Mouse (Mus musculus): ENCODE measurements at regions not wholly inside any gene's neighbourhood (a gene's known extent, or its start where the extent isn't known, plus 50 kb on each side); places are given as distances from the start of the nearest gene placed in this dataset.
A peak's percentile ranks its signal among the peaks of the same experiment; 100 is the strongest.
"Not testable (repeated sequence)": the region's sequence is repeated elsewhere in the genome, so short reads cannot be mapped to it uniquely, and the experiment has no call there.

DNA sequence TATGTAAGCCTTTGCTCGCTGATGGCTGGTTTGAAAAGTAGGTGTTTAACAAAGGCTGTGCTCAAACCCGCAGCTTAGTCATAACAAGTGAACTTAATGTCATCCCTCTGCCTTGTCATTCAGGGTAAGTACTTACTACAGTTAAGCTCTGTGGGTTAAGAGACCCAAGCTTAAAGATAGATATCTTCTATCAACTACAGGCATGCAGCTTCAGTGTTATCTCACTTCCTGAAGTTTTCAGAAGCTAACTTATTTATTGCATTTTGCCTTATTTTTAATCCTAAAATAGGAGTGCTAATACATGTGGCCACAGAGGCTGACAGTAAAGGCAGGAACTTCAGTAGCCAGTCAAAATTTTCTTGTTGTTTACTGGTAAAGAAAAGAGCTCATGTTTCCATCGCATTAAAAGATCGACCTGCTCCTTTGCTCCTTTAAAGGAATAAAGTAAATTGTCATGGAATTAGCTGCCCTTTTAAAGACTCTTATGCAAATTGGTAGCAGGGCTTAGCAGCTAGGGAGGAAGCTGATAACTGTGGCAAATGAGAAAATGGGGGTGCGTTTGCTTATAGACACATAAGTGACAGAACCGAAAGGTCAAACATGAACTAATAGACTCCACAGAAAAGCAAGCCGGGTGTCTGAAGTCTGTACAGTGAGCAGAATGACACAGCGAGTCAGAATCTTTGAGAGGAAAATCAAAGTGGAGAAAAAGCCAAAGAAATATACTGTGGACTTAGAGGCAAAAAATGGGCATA, 55.9 kb upstream of the Inpp4b start:
- no peak for DNase-seq (ENCODE audit: low spot score in 2 of 2)

DNA sequence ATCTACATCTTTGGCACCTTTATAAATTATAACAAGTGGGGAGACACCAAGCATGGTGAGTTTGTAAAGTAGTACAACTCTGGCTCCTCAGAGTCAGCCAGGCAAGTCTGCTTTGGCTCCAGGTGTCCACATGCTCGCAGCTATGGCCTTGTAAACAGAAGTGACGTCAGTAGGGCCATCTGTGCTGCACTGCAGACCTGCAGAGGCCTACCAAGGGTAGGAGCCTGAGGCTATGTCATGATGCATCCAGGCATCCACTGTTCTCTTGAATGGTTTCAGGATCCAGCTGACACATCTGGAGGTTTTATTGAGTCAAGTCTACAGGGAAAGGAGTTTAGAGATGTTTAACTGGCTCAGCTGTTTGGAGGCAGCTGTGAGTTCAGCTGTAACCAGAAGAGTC, 82.3 kb upstream of the Inpp4b start:
- no peak for DNase-seq (ENCODE audit: low spot score in 2 of 2)

DNA sequence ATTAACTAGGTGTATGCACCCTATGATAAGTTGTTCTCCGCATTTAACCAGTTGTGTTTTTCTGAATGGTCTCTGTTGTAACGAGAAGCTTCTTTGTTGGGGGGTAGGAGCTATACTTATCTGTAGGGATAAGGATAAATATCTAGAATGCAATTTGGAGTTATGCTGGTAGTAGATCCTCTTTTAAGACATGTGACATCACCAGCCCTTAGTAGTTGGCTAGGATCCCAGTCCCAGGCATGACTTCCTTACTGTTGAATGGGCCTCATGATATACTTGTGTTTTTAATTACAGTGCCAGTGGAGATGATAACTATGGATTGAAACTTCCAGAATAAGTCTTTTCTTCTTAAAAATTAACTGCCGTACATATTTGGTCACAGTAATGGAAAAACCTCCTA, 118.5 kb upstream of the Inpp4b start:
- DNase-seq (ENCODE audit: low spot score in 2 of 2), result no peak

DNA sequence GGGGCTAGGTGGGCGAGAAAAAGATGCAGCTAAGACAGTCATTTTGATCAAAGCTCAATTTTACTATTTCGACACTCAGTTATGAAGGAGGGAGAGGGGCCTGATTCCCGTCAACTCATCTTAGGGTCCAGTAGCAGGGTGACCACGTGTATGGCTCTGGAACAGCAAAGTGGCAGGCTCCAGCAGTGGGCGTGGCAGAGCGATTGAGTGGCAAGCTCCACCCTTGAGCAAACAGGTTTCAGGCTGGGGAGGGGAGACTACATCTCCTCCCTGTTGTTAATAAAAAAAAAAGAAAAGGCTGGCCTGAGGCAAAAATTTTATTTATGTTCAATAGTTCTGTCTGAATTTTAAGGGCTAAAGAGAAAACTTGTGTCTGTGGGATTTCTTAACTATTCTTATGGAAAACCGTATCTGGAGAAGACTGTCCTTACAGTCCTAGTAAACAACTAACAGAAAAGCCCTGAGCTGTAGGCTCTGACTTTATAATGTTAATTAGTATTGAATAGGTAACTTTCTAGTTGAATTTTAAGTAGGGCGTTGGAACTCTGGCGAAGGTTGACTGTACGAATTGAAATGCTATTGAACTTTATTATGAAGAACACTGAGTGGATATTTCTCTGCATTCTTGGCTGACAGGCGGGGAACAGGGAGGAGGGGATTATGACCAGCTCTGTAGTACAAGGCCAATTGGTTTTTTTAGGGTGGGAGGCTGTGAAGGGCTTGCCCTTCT, 155.1 kb upstream of the Inpp4b start:
- not testable (repeated sequence) for DNase-seq (ENCODE audit: low spot score in 2 of 2)

DNA sequence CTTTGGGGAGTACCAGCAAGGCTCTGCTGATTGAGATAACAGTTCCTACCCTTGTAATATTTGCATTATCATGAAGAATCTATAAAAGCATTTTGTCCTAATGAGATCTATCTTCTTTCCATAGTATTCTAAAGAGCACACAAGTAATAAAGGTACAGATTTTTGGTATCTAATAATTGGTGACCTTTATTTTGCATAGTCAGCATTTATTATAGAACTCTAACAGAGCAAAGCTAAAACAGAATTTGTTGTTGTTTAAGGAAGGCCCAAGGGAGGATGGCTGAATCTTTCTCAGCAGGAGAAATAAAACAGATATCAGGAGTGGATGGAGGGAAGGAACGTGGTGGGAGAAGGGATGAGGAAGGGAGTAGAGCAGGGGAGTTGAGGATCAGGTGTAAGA, 160.8 kb upstream of the Usp38 start:
- DNase-seq (ENCODE audit: low spot score in 2 of 2), result no peak

DNA sequence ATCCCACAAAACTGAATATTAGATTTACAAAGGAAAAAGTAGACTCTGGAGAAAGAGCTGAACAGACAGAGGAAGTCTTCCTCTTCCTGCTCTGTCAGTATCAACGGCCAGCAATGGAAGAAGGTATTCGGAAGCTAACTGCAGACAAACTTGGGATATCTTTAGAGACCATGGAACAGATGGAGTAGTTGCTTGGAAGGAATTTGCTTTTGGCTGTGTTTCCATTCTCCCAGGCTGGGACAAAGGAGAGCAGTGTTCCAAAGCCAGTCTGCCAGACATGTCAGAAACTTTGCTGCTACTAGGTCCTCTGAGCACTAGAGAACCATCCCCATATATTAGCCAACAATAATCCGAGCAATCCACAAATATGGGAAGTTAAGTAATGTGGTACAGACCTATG, 132.5 kb upstream of the Usp38 start:
- no peak for DNase-seq (ENCODE audit: low spot score in 2 of 2)

DNA sequence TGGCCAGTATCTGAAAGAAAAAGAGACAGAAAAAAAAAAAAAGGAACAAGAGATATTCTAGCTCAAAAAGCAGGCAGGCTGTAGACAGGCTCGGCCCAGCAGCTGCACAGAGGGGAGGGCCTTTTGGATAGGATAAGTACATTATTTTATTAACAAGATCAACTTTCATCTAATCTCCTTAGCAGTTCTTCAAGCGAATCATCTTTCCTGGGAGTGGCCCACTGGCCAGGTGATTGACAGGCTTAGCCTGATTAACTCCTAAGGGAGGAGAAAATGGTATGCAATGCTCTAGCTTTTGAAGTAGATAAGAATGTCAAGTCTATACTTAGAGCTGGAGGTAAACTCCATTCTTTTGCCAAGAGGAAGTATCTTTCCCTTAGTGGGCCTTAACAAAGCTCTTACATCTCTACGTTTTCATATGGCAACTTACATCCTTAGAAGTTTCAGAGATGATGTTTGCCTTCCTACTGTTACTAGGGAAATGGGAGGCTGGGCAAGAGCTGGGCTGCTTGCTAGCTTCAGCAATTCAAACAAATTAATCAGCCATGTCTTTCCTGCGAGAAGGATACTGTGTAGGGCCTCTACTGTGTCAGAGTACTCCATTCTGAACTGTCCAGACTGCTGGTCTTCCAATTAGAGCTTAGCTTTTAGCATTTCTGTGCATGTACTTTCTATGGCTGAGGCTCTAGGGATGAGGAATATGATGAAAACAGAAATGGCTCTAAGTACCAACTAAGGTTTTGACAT, 92.2 kb upstream of the Usp38 start:
- DNase-seq (ENCODE audit: low spot score in 2 of 2), result no peak

DNA sequence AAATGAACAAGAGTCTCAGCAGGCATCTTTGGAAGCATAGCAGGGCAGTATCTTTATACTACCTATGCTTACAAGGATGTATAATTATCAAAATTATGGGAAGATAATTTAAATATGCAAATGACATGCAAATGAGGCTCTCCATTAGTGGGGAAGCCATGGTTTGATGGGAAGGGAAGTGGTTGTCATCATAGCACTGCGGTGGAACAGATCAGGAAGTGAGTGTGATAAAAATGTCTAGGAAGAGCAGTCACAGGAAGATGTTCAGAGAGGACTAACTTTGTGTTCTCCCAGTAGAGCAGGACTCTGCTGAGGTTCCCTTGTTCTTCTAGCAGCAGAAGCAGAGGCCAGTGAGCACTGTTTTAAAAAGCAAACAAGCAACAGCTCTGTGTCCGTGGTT, 84.2 kb upstream of the Usp38 start:
- DNase-seq (ENCODE audit: low spot score in 2 of 2), result no peak

DNA sequence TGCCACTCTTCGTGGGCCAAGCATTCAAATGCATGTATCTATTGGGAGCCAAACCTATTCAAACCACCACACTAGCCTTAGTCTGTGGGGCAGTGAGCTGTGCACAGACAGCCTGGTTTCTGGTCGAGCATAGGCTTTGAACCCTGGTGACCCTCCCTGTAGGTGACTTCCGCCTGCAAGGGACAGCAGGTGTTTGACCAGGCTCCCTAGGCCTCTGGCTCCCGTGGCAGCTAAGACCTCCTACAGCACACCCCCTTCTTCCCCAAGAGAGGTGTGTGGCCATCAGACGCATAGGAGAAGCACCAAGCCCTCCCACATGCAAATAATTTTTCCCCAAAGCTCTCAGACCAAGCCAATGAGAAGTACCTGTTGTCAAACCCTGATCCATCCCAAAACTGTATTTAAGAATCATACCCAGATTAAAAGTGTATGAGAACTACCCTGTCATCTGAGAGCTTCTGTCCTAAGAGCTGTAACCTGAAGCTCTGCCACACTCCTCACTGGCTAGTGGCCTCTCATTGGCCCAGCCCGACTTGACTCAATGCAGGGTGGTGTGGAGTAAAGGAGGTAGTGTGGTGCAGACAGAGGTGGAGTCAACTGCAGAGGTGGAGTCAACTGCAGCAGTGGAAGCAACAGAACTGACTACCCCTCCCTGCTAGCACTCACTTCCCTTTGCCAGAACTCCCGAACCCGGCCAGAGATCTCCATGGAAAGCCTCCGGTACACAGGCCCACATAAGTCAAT, 82.5 kb upstream of the Usp38 start:
- DNase-seq (ENCODE audit: low spot score in 2 of 2), result no peak

DNA sequence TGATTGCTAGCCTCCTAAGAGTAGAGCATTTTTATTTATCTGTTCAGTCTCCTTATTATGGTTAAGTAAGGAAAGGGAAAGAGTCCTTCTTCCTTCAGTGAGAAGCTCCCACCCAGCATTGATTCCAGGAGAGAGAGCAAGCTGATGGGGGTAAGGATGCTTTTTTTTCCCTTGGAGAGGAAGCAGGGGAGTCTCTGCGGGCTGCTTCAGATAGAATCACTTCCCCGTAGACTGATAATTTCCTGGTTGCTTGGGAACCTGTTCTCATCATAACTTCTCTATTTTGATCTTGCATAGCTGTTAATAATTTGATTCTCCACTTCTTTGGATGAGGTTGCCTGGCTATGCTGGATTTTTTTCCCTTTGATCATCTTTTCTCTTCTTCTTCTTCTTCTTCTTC, 80.5 kb upstream of the Usp38 start:
- DNase-seq (ENCODE audit: low spot score in 2 of 2), result no peak

DNA sequence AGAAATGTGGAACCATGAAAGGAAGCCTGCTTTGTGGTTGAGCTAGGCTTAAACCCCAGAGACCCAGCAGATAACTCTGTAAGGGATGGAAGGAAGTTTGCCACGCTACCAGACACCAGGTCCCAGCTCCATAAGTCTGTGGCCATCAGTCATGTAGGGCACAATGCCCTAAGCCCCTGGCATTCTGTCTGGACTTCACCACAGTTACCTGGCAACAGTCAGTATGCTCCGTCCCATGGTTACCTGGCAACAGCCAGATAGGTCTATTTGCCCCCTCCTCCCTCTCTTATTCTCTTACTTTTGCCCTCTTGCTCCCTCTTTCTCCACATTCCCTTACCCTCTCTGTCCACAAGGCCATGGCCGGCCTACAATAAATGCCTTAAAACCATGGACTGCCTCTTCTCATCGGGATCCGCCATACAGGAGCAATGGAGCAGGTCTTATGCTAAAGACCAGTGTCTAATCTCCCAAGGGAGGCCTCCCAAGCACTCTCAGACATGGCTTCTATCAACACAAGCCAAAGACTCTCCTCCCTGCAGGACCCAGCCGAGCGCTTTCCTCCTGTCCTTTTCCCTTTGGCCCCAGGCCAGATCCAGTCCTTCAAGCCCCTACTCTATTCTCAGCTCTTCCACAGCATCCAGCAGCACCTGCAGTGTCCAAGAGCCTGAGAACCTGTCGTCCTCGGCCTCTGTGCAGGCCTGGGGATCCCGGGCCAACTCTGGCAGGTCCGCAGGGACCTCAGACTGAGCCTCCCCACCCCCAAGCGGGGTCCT, 66.3 kb upstream of the Usp38 start:
- DNase-seq (ENCODE audit: low spot score in 2 of 2), result peak in 1 of 2 experiments; percentile 5

DNA sequence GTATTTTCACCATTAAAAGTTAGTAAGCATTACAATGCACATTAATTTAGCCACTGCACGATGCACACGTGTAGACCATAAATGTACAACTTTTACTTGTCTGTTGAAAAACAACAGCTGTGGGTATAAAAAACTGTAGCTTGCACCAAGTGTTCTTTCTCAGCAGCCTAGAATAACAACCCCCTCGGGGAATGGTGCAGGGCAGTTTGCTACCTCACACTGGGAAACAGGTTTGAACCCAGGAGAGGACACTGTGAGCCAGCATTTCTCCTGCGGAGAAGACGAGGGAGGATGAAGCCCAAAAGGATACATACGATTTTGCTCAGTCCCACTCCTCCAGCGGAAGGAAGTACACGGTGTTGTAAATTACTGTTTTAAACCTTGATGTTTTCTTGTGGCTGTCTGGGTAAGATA, 65.2 kb upstream of the Usp38 start:
- no peak for DNase-seq (ENCODE audit: low spot score in 2 of 2)

DNA sequence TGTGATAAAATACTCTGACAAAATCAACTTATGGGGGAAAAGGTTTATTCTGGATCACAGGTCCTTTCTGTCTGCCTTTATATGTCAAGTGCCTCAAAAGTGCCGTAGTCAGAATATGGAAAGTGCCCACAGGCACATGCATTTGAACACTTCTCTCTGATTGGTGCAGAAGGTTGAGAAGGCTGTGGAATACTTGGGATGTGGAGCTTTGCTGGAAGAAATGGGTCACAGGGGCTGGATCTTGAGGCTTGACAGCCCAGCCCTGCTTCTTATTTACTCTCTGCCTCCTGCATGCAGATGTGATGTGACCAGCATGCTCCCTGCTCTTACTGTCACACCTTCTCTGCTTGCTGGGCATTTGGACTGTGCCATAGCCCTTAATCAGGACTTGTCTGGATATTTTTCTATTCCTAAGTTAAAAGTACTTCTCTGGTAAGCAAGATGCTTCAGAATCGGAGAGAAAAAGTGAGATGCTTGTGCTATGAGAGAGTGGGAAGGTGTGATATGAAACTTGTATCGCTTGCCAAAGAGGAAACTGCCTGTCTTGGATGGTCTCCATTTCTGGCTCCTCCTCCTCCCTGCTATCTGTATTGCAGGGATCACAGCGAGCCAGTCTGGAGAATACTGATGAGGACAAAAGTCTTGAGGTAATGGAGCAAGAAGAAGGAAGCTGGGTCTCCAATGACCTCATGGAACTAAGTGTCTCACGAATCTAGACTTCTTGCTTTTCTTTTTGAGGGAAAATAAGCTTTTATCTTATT, 54.5 kb upstream of the Usp38 start:
- DNase-seq (ENCODE audit: low spot score in 2 of 2), result no peak

DNA sequence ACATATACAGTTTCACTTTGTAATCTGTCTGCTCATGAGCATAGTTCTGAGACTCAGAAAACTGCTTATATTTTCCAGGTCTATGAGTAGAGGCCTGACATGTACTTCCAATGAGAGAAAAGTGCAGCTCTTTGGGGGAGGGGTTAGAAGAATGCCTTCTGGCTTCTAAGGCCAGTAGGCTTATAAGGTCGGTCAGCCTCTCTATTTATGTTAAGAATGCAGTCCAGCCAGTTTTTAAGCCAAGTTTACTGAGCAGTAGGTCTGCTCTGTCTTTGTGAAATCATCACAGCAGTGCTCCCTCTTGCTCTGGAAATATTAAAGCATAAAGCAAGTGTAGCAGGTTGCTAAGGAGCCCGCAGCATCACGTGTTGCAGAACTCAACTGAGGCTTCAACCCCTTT, 53.8 kb upstream of the Usp38 start:
- no peak for DNase-seq (ENCODE audit: low spot score in 2 of 2)

DNA sequence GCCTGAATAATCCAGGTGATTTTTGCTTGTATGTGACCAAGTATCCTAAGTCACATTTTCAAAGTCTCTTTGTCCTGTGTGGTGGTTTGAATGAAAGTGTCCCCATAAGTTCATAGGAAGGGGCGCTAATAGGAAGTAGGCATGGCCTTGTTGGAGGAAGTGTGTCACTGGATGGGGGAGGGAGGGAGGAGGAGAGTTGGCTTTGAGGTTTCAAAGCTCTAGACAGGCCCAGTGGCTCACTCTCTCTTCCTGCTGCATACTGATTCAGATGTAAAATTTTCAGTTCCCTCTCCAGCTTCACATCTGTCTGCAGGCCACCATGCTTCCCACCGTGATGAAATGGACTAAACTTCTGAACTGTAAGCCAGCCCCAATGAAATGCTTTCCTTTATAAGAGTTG, 52.0 kb upstream of the Usp38 start:
- no peak for DNase-seq (ENCODE audit: low spot score in 2 of 2)
